Mouse (Mus musculus) midbrain, embryonic 12.5 days (tissue): ENCODE measurements around the gene Pcdh15. TPM values are rescaled to one million over a fixed set of nuclear protein-coding genes. Genes with fewer than 3 reads are reported as not detected.
A peak's percentile ranks its signal among the peaks of the same experiment; 100 is the strongest.

ENCODE experiments used
- ATAC-seq: fragments of 200-750 bp; cut with Nextera tagmentation; 2 replicates; pipeline ENCODE4 v1.8.0; 2017; ENCODE audit warnings: low read depth, moderate TSS enrichment, moderate library complexity; ENCODE audit not compliant: low FRiP score
- H3K27ac ChIP-seq: fragments of 300-500 bp; sonication (generic); replicated peaks from 2 replicates; pipeline ENCODE4 v1.5.1; 2016; ENCODE audit warnings: mild to moderate bottlenecking
- H3K27me3 ChIP-seq: fragments of 300-500 bp; sonication (generic); 2 replicates; pipeline ENCODE4 v1.6.1; 2016; ENCODE audit warnings: mild to moderate bottlenecking
- H3K36me3 ChIP-seq: fragments of 300-500 bp; sonication (generic); 2 replicates; pipeline ENCODE4 v1.6.1; 2016
- H3K4me1 ChIP-seq: fragments of 300-500 bp; sonication (generic); 2 replicates; pipeline ENCODE4 v1.6.1; 2016
- H3K4me2 ChIP-seq: fragments of 300-500 bp; sonication (generic); replicated peaks from 2 replicates; pipeline ENCODE4 v1.6.1; 2016; ENCODE audit warnings: mild to moderate bottlenecking, moderate library complexity
- H3K4me3 ChIP-seq: fragments of 300-500 bp; sonication (generic); 2 replicates; pipeline ENCODE4 v1.5.1; 2016; ENCODE audit warnings: mild to moderate bottlenecking
- H3K9ac ChIP-seq: fragments of 300-500 bp; sonication (generic); replicated peaks from 2 replicates; pipeline ENCODE4 v1.6.1; 2016; ENCODE audit warnings: mild to moderate bottlenecking, moderate library complexity
- H3K9me3 ChIP-seq: fragments of 300-500 bp; sonication (generic); 2 replicates; pipeline ENCODE4 v1.6.1; 2016; ENCODE audit warnings: mild to moderate bottlenecking
- WGBS: fragments of 180-500 bp; shearing (Covaris S2); methylation state at CpG from one replicate; pipeline ENCODE4 v1.1.7; 2016; 5-methylcytosine and 5-hydroxymethylcytosine counted together
- polyA plus RNA-seq: library from polyadenylated mRNA; unstranded; fragments of >200 nt; fragmentation: Nextera tagmentation; extraction: Ambion mirVana; gene quantifications from 2 replicates; pipeline ENCODE4 v1.2.1, GENCODE M21; 2016

Pcdh15 gene
- polyA plus RNA-seq, 1 experiment from 2014 or later = 2.6 TPM

DNA sequence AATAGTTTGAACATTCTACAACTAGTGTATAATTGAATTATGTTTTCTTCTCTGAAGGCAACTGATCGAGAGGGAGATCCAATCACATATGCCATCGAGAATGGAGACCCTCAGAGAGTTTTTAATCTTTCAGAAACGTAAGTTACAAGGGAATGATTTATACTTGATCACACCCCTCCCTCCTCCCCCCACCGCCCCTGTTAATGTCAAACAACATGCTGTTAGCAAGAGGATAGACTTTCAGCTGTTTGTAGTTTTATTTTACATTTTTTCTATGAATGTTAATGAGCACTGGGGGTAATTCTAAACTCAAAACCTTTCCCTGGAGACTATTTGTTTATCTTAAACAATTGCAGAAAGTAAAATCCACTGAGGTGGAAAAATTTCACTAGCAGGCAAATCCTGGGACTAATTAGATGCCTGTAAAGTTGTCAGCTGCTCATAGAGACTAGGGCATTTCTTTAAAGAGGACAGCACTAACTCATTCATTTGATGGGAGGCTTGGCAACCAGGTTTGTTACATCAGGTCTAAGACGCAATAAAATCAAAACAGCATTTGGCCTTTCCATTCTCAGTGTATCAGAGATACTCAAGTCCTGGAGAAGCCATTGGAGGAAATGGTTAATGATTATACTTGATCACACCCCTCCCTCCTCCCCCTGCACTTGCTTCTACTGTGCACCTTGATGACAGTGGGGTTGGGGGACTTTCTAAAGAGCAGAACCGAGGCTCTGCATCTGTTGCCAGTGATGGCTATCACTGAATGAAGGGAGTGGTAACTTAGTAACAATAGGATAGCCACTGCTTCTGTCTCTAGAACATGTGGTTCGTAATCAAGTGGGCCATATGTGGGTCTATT is 1280.4 kb downstream of the Pcdh15 start:
- H3K9ac ChIP-seq = no peak overlapping the region
- H3K4me2 ChIP-seq = no peak overlapping the region
- no peak overlapping the region for H3K4me3 ChIP-seq
- H3K27me3 ChIP-seq = no peaks in the 10 kb centered on the region
- no peak for ATAC-seq
- 67% methylated on average over 7 of the region's 7 CpGs for WGBS
- no peaks in the 10 kb centered on the region for H3K9me3 ChIP-seq
- peaks cover 3% of the 10 kb centered on the region; the same call in 1 of the 2 replicates for H3K4me1 ChIP-seq
- H3K36me3 ChIP-seq = no peaks in the 10 kb centered on the region
- H3K27ac ChIP-seq = no peak overlapping the region

GRCm38 (mm10) chr10:74387538-74388499 is 1288.7 kb downstream of the Pcdh15 start:
- Histone ChIP-seq H3K9me3 (no peaks in the 10 kb centered on the region), H3K27me3 (no peaks in the 10 kb centered on the region), H3K9ac (no peak overlapping the region), H3K4me3 (no peak overlapping the region), H3K4me2 (no peak overlapping the region), H3K36me3 (no peaks in the 10 kb centered on the region), H3K4me1 (no peaks in the 10 kb centered on the region), H3K27ac (no peak overlapping the region)
- ATAC-seq = no peak; the same call in 1 of the 2 replicates
- WGBS = 78% methylated on average over 10 of the region's 10 CpGs

GRCm38 (mm10) chr10:74403111-74403510 is 1304.0 kb downstream of the Pcdh15 start:
- no peaks in the 10 kb centered on the region for H3K4me1 ChIP-seq
- WGBS = 88% methylated on average over 8 of the region's 8 CpGs
- H3K4me3 ChIP-seq = no peak overlapping the region
- no peak overlapping the region for H3K4me2 ChIP-seq
- no peak overlapping the region for H3K9ac ChIP-seq
- ATAC-seq = no peak
- no peaks in the 10 kb centered on the region for H3K27me3 ChIP-seq
- H3K27ac ChIP-seq = no peak overlapping the region
- no peaks in the 10 kb centered on the region for H3K36me3 ChIP-seq
- H3K9me3 ChIP-seq = no peaks in the 10 kb centered on the region

DNA sequence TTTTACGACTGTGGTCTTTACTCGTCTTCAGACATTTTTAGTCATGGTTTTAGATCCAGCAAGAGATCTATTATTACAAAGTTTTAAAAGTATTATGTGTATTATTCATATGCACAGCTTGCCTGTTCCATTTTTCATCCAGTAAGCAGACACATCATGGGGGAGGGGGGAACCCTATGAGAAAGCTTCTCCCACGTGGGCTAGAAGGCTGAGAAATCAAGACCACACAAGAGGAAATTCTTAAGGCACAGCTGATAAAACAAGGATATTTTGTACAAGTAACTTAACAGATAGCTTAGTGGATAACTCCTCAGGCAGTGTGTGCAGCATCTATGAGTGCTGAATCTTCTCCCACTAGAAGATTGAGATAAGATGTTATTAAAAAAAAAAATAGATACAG is 1314.9 kb downstream of the Pcdh15 start:
- H3K36me3 ChIP-seq = no peaks in the 10 kb centered on the region
- ATAC-seq = no peak

DNA sequence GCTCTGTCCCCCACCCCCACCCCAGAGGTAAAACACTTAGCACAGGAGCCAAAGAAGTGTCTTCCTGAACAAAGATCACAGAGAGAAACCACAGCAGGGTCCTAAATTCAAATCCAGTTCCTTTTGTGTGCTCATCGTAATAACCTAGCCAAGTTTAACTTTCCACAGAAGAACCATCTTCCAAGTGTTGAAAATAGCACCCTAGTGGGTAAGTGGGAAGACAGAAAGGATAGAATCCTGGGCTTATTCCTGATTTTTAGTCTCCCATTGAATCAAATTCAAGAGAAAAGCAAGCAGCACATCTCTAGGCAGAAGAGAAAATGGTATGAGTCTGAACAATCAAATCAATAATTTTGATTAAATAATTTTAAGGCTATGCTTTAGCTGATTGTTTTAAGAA is 1315.8 kb downstream of the Pcdh15 start:
- WGBS = 76% methylated on average over 1 of the region's 1 CpGs
- Histone ChIP-seq H3K27ac (no peak overlapping the region), H3K9me3 (no peaks in the 10 kb centered on the region), H3K27me3 (no peaks in the 10 kb centered on the region), H3K36me3 (no peaks in the 10 kb centered on the region), H3K4me2 (no peak overlapping the region), H3K9ac (no peak overlapping the region), H3K4me1 (no peaks in the 10 kb centered on the region), H3K4me3 (no peak overlapping the region)
- ATAC-seq = no peak

More for the DNA sequence above, 1314.9 kb downstream of the Pcdh15 start:
- Histone ChIP-seq H3K27me3 (no peaks in the 10 kb centered on the region), H3K9me3 (no peaks in the 10 kb centered on the region), H3K9ac (no peak overlapping the region), H3K27ac (no peak overlapping the region), H3K4me2 (no peak overlapping the region), H3K4me1 (no peaks in the 10 kb centered on the region), H3K4me3 (no peak overlapping the region)
- 73% methylated on average over 3 of the region's 3 CpGs for WGBS

GRCm38 (mm10) chr10:74415359-74415758 is 1316.2 kb downstream of the Pcdh15 start:
- H3K27me3 ChIP-seq = no peaks in the 10 kb centered on the region
- no peak for ATAC-seq
- no peaks in the 10 kb centered on the region for H3K4me1 ChIP-seq
- no peak overlapping the region for H3K9ac ChIP-seq
- H3K9me3 ChIP-seq = no peaks in the 10 kb centered on the region
- H3K4me3 ChIP-seq = no peak overlapping the region
- H3K27ac ChIP-seq = no peak overlapping the region
- H3K4me2 ChIP-seq = no peak overlapping the region
- no peaks in the 10 kb centered on the region for H3K36me3 ChIP-seq
- WGBS = 72% methylated on average over 4 of the region's 4 CpGs

- Histone ChIP-seq H3K9me3 (no peaks in the 10 kb centered on the region), H3K4me3 (no peak overlapping the region), H3K27ac (no peak overlapping the region), H3K9ac (no peak overlapping the region), H3K4me2 (no peak overlapping the region), H3K27me3 (no peaks in the 10 kb centered on the region), H3K4me1 (no peaks in the 10 kb centered on the region), H3K36me3 (no peaks in the 10 kb centered on the region)
- WGBS = 86% methylated on average over 10 of the region's 10 CpGs
- no peak for ATAC-seq
These were observed 1316.8 kb downstream of the Pcdh15 start for GRCm38 (mm10) chr10:74415949-74416348.

DNA sequence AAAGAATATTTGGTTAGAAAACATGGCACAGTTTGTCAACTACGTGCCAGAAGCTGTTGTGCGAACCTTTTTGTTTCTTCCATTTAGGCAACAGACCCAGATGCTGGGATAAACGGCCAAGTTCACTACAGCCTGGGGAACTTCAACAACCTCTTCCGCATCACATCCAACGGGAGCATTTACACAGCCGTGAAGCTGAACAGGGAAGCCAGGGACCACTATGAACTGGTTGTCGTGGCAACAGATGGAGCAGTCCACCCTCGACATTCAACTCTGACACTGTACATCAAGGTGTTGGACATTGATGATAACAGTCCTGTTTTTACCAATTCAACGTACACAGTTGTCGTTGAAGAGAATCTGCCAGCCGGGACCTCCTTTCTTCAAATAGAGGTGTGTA is 1350.9 kb downstream of the Pcdh15 start:
- ATAC-seq = no peak
- WGBS = 77% methylated on average over 11 of the region's 11 CpGs
- H3K9ac ChIP-seq = no peak overlapping the region

GRCm38 (mm10) chr10:74463972-74464371 is 1364.8 kb downstream of the Pcdh15 start:
- Histone ChIP-seq H3K4me3 (no peak overlapping the region), H3K36me3 (no peaks in the 10 kb centered on the region), H3K9me3 (no peaks in the 10 kb centered on the region), H3K9ac (no peak overlapping the region), H3K27me3 (no peaks in the 10 kb centered on the region), H3K4me2 (no peak overlapping the region), H3K27ac (no peak overlapping the region), H3K4me1 (no peaks in the 10 kb centered on the region)
- 22% methylated on average over 2 of the region's 2 CpGs for WGBS
- 0 out of 2 replicates have a peak, but pooled peaks have one; percentile 19 for ATAC-seq

More for the DNA sequence above, 1350.9 kb downstream of the Pcdh15 start:
- H3K4me3 ChIP-seq = no peak overlapping the region
- no peaks in the 10 kb centered on the region for H3K4me1 ChIP-seq
- no peak overlapping the region for H3K27ac ChIP-seq
- H3K9me3 ChIP-seq = no peaks in the 10 kb centered on the region
- no peaks in the 10 kb centered on the region for H3K36me3 ChIP-seq
- H3K27me3 ChIP-seq = no peaks in the 10 kb centered on the region
- H3K4me2 ChIP-seq = no peak overlapping the region

DNA sequence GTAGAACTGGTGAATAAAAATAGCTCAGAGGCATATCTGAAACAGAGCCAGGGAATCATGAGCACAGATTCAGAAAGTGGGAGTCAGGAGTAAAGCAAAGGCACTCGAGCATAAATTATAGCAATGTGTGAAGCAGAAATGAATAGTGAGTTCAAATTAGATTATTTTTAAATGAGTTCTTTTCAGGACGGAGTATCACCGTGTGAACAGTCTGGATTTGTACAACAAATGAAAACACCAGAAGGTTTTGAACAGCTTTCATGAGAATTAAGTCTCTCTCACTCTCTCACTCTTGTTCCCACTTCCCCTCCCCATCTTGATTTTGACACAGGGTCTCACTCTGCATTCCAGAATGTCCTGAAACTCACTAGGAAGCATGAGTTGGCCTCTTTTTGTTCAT is 1381.6 kb downstream of the Pcdh15 start:
- 64% methylated on average over 3 of the region's 3 CpGs for WGBS
- H3K36me3 ChIP-seq = no peaks in the 10 kb centered on the region
- ATAC-seq = no peak

DNA sequence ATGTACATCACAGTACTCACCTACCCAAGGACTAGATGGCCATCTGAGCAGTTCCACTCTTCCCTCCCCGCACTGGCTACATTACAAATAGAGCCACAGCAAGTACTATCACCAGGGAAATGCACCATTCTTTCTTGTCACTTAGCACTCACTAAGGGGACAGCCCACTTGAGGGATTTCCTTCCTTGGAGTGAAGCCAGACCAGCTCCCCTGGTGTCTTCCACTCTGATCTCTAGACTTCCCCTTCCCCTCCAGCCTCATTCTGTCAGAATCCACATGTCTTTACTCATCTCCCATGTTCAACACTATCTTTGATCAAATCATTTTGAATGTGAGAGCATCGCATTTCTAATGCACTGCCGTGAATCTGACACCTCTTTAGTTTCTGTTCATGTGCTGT is 1413.2 kb downstream of the Pcdh15 start:
- Histone ChIP-seq H3K4me3 (no peak overlapping the region), H3K27me3 (no peaks in the 10 kb centered on the region), H3K9ac (no peak overlapping the region), H3K9me3 (no peaks in the 10 kb centered on the region), H3K27ac (no peak overlapping the region), H3K36me3 (no peaks in the 10 kb centered on the region), H3K4me2 (no peak overlapping the region), H3K4me1 (no peaks in the 10 kb centered on the region)
- no peak for ATAC-seq
- 82% methylated on average over 3 of the region's 3 CpGs for WGBS

More for the DNA sequence above, 1381.6 kb downstream of the Pcdh15 start:
- no peaks in the 10 kb centered on the region for H3K27me3 ChIP-seq
- no peaks in the 10 kb centered on the region for H3K9me3 ChIP-seq
- no peak overlapping the region for H3K4me3 ChIP-seq
- H3K4me2 ChIP-seq = no peak overlapping the region
- H3K4me1 ChIP-seq = no peaks in the 10 kb centered on the region
- H3K9ac ChIP-seq = no peak overlapping the region
- no peak overlapping the region for H3K27ac ChIP-seq

- Histone ChIP-seq H3K4me3 (no peak overlapping the region), H3K27me3 (no peaks in the 10 kb centered on the region), H3K4me2 (no peak overlapping the region), H3K9ac (no peak overlapping the region), H3K4me1 (no peaks in the 10 kb centered on the region), H3K36me3 (no peaks in the 10 kb centered on the region), H3K9me3 (no peaks in the 10 kb centered on the region), H3K27ac (no peak overlapping the region)
- no peak for ATAC-seq
These were observed 1414.6 kb downstream of the Pcdh15 start for GRCm38 (mm10) chr10:74513743-74514142.
